ENCODE assay signal across 17 mouse cellular contexts in genomic region chr8:47538323-47538722, GRCm38 (mm10).
"Had no signal": no experiment of that assay in that cellular context is flagged by ENCODE, and none has a peak within 500 bp of the region (broad histone marks: within the 10 kb centered on the region; RNA-seq: fewer than 3 reads in every experiment).

No protein-coding gene starts in this region.

- ATAC-seq: inflammation-experienced regulatory T-cells, adult 6 months; intestine, postnatal 0 days; midbrain, embryonic 15.5 days had no signal

- H3K4me3 ChIP-seq: limb, embryonic 13.5 days; liver, embryonic 15.5 days; megakaryocyte, embryonic 14.5 days; midbrain, embryonic 15.5 days; neural tube, embryonic 12.5 days had no signal

- H3K27me3 ChIP-seq: limb, embryonic 13.5 days; liver, embryonic 15.5 days; megakaryocyte, embryonic 14.5 days; midbrain, embryonic 15.5 days; neural tube, embryonic 12.5 days had no signal

- H3K9me3 ChIP-seq: limb, embryonic 13.5 days; liver, embryonic 15.5 days; megakaryocyte, embryonic 14.5 days; midbrain, embryonic 15.5 days; neural tube, embryonic 12.5 days had no signal

- H3K9ac ChIP-seq: limb, embryonic 13.5 days; liver, embryonic 15.5 days; lung, embryonic 14.5 days; midbrain, embryonic 15.5 days; neural tube, embryonic 12.5 days had no signal

- H3K4me2 ChIP-seq: limb, embryonic 13.5 days; liver, embryonic 15.5 days; lung, embryonic 14.5 days; midbrain, embryonic 11.5 days; midbrain, embryonic 15.5 days; neural tube, embryonic 12.5 days had no signal

- H3K27ac ChIP-seq: limb, embryonic 13.5 days; liver, embryonic 15.5 days; macrophage; midbrain, embryonic 15.5 days; neural tube, embryonic 12.5 days had no signal

- DNase-seq: layer of hippocampus, adult 9-11 months; left cerebral cortex, postnatal 4 days; lung, embryonic 14.5 days; lung, postnatal 10 days; retina, postnatal 1 day; right cerebral cortex, postnatal 4 days; spleen, adult 18-20 months; thymus, postnatal 36 days had no signal
